Mouse (Mus musculus): ENCODE measurements at regions not wholly inside any gene's neighbourhood (a gene's known extent, or its start where the extent isn't known, plus 50 kb on each side); places are given as distances from the start of the nearest gene placed in this dataset.

GRCm38 (mm10) chr4:16739785-16740184 lies 2865.5 kb upstream of the Gm12353 start:
- TF ChIP-seq CTCF (IDR thresholded peaks at IDR 0.05; ENCODE audit: control insufficient read depth, insufficient read depth, low read length) (no peak), POLR2A (IDR thresholded peaks at IDR 0.05; ENCODE audit: borderline replicate concordance, control insufficient read depth, low read depth, low read length) (no peak)
